Mouse (Mus musculus) heart, embryonic 12.5 days (tissue): ENCODE measurements around the gene Fbln1. TPM values are rescaled to one million over a fixed set of nuclear protein-coding genes. Genes with fewer than 3 reads are reported as not detected.

Experiments
- ATAC-seq: fragments of 200-750 bp; cut with Nextera tagmentation; 2 replicates; pipeline ENCODE4 v1.8.0; 2017; ENCODE audit warnings: moderate TSS enrichment, moderate library complexity; ENCODE audit not compliant: insufficient number of reproducible peaks, low FRiP score
- H3K27ac ChIP-seq: fragments of 300-500 bp; sonication (generic); 2 replicates; pipeline ENCODE4 v1.5.1; 2016; ENCODE audit warnings: mild to moderate bottlenecking, moderate library complexity; ENCODE audit not compliant: poor library complexity, severe bottlenecking
- H3K27me3 ChIP-seq: fragments of 300-500 bp; sonication (generic); replicated peaks from 2 replicates; pipeline ENCODE4 v1.6.1; 2016; ENCODE audit warnings: mild to moderate bottlenecking, moderate library complexity
- H3K36me3 ChIP-seq: fragments of 300-500 bp; sonication (generic); 2 replicates; pipeline ENCODE4 v1.6.1; 2016; ENCODE audit warnings: mild to moderate bottlenecking, moderate library complexity
- H3K4me1 ChIP-seq: fragments of 300-500 bp; sonication (generic); replicated peaks from 2 replicates; pipeline ENCODE4 v1.6.1; 2016; ENCODE audit warnings: mild to moderate bottlenecking
- H3K4me2 ChIP-seq: fragments of 300-500 bp; sonication (generic); 2 replicates; pipeline ENCODE4 v1.6.1; 2016; ENCODE audit warnings: mild to moderate bottlenecking, moderate library complexity
- H3K4me3 ChIP-seq: fragments of 300-500 bp; sonication (generic); 2 replicates; pipeline ENCODE4 v1.5.1; 2016; ENCODE audit warnings: mild to moderate bottlenecking
- H3K9ac ChIP-seq: fragments of 300-500 bp; sonication (generic); 2 replicates; pipeline ENCODE4 v1.6.1; 2016; ENCODE audit warnings: mild to moderate bottlenecking, moderate library complexity
- H3K9me3 ChIP-seq: fragments of 300-500 bp; sonication (generic); replicated peaks from 2 replicates; pipeline ENCODE4 v1.6.1; 2016; ENCODE audit warnings: mild to moderate bottlenecking, moderate library complexity
- WGBS: fragments of 180-500 bp; shearing (Covaris S2); methylation state at CpG from one replicate; pipeline ENCODE4 v1.1.7; 2016; 5-methylcytosine and 5-hydroxymethylcytosine counted together
- polyA plus RNA-seq: library from polyadenylated mRNA; unstranded; fragments of >200 nt; fragmentation: Nextera tagmentation; extraction: Ambion mirVana; gene quantifications from 2 replicates; pipeline ENCODE4 v1.2.1, GENCODE M21; 2016

The Fbln1 gene
- polyA plus RNA-seq, 1 experiment from 2014 or later = 142 TPM

DNA sequence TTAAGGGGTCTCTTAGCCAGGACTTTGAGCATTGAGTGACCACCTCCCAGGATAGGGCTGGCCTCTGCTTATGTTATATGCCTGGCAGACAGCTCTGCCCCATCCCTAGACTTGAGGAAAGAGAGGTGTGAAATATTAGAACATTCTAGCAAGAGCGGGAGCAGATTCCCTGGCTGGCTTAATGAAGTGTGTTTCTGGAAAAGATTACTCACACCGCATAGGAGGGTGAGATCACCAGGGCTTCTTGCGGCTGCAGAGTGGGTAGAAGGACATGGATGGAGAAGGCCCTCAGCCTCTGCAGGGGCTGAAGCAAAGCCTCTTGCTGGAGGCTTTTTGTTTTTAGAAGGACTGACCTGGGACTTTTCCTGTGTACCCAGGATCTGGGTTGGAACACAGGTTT, 19.9 kb downstream of the Fbln1 start:
- H3K9me3 ChIP-seq = no peaks in the 10 kb centered on the region
- no peak overlapping the region for H3K9ac ChIP-seq
- H3K4me2 ChIP-seq = no peak overlapping the region
- peaks cover 68% of the 10 kb centered on the region for H3K36me3 ChIP-seq
- WGBS = 85% methylated on average over 3 of the region's 3 CpGs
- peaks cover 29% of the 10 kb centered on the region for H3K4me1 ChIP-seq
- no peak for ATAC-seq
- H3K27ac ChIP-seq = no peak overlapping the region
- no peak overlapping the region for H3K4me3 ChIP-seq
- H3K27me3 ChIP-seq = 0 out of 2 replicates have a peak, but pooled peaks cover 4% of the 10 kb centered on the region

DNA sequence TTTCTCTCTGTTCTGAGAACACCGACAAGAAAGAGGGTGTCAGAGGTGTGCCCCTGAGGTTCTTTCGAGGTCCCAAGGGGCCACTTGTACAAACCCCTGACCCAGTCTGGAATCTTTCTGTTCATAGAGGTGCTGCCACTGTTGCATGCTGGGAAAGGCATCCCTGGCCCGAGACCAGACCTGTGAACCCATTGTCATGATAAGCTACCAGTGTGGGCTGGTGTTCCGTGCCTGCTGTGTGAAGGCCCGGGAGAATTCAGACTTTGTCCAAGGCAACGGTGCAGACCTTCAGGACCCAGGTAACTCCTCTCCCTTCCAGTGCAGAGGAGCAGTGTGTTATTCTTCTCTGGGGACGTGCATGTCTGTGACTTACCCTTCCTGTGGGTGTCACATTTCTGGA, 21.1 kb downstream of the Fbln1 start:
- H3K36me3 ChIP-seq = peaks cover 74% of the 10 kb centered on the region
- 76% methylated on average over 7 of the region's 7 CpGs for whole genome bisulfite sequencing
- 0 out of 2 replicates have a peak, but pooled peaks cover 4% of the 10 kb centered on the region for H3K27me3 ChIP-seq
- H3K4me1 ChIP-seq = peaks cover 24% of the 10 kb centered on the region
- ATAC-seq = no peak
- H3K27ac ChIP-seq = no peak overlapping the region
- H3K4me2 ChIP-seq = no peak overlapping the region
- no peak overlapping the region for H3K4me3 ChIP-seq
- no peak overlapping the region for H3K9ac ChIP-seq
- H3K9me3 ChIP-seq = no peaks in the 10 kb centered on the region

DNA sequence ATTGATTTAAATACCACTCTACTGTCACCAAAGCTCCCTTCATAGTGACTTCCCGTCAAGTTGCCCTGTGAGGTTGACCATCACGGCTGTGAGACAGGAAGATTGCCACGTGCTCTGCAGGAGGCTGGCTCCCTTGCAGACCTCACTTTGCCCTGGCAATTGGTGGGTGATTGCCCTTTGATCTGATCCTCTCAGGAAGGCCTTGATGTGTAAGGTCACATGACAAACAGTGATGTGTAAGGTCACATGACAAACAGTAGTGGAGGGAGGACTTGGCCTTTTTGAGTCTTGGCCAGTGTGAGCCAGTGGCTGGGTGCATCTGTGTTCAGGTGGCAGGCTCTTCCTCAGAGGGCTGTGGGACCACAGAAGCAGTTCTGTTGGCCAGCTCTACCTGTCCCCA, 22.8 kb downstream of the Fbln1 start:
- no peak overlapping the region for H3K27ac ChIP-seq
- no peaks in the 10 kb centered on the region for H3K9me3 ChIP-seq
- no peak for ATAC-seq
- 77% methylated on average over 3 of the region's 3 CpGs for WGBS
- peaks cover 32% of the 10 kb centered on the region for H3K4me1 ChIP-seq
- no peak overlapping the region for H3K4me3 ChIP-seq
- H3K27me3 ChIP-seq = 0 out of 2 replicates have a peak, but pooled peaks cover 9% of the 10 kb centered on the region
- H3K36me3 ChIP-seq = peaks cover 80% of the 10 kb centered on the region
- H3K9ac ChIP-seq = no peak overlapping the region
- H3K4me2 ChIP-seq = no peak overlapping the region

DNA sequence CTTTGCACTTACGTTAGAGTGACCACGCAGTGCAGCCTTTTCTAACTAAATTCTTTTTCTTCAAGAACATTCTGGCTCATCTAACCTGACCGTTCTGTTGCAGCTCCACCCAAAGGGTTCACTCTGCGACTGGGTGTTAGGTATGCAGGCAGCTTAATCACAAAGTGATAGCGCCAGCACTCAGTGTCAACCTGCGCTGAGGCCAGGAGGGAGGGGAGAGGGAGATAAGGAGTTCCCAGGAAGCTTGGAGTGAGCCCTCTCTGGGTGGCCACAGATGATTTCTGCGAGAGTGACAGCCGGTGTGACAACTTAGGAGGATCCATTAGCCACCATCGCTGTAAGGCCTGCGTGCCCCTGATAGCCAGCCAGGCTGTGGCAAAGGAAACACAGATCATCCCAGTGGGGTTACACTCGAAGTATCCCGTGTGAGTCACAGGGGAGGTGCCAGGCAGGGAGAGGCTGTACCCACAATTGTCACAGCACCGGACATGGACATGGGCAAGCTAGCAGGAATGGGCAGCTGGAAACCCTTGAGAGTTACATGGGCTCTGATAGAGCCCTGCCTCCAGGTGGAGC, 24.3 kb downstream of the Fbln1 start:
- peaks cover 71% of the 10 kb centered on the region for H3K36me3 ChIP-seq
- 30% methylated on average over 13 of the region's 13 CpGs for WGBS
- H3K27me3 ChIP-seq = 0 out of 2 replicates have a peak, but pooled peaks cover 6% of the 10 kb centered on the region
- no peak for ATAC-seq
- H3K4me3 ChIP-seq = no peak overlapping the region
- H3K4me2 ChIP-seq = 0 out of 2 replicates have a peak overlapping the region, but pooled peaks have one; percentile 1
- no peaks in the 10 kb centered on the region for H3K9me3 ChIP-seq
- no peak overlapping the region for H3K9ac ChIP-seq
- peaks cover 35% of the 10 kb centered on the region for H3K4me1 ChIP-seq
- H3K27ac ChIP-seq = no peak overlapping the region

DNA sequence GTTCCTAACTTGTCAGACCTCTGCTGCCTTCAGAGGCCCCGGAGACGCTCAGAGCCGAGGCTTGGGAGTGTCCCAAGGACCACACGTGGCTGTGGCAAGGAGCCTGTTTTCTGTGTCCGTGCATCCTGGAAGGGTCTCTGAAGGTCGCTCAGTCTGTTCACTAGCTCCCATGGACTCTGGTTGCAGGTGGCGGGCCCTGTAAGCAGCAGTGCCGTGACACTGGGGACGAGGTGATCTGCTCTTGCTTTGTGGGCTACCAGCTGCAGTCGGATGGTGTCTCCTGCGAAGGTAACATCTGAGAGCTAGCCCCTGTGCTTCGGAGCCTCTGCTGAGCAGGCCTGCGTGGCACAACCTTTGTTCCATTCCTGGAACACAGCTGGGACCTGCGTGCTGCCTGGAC, 24.9 kb downstream of the Fbln1 start:
- no peak overlapping the region for H3K4me3 ChIP-seq
- H3K27ac ChIP-seq = peak overlapping the region; percentile 14; the same call in 1 of the 2 replicates
- WGBS = 81% methylated on average over 14 of the region's 14 CpGs
- H3K9ac ChIP-seq = peak overlapping the region; percentile 5; the same call in 1 of the 2 replicates
- H3K36me3 ChIP-seq = peaks cover 72% of the 10 kb centered on the region
- peaks cover 35% of the 10 kb centered on the region for H3K4me1 ChIP-seq
- H3K4me2 ChIP-seq = no peak overlapping the region
- 0 out of 2 replicates have a peak, but pooled peaks cover 6% of the 10 kb centered on the region for H3K27me3 ChIP-seq
- ATAC-seq = no peak
- no peaks in the 10 kb centered on the region for H3K9me3 ChIP-seq

DNA sequence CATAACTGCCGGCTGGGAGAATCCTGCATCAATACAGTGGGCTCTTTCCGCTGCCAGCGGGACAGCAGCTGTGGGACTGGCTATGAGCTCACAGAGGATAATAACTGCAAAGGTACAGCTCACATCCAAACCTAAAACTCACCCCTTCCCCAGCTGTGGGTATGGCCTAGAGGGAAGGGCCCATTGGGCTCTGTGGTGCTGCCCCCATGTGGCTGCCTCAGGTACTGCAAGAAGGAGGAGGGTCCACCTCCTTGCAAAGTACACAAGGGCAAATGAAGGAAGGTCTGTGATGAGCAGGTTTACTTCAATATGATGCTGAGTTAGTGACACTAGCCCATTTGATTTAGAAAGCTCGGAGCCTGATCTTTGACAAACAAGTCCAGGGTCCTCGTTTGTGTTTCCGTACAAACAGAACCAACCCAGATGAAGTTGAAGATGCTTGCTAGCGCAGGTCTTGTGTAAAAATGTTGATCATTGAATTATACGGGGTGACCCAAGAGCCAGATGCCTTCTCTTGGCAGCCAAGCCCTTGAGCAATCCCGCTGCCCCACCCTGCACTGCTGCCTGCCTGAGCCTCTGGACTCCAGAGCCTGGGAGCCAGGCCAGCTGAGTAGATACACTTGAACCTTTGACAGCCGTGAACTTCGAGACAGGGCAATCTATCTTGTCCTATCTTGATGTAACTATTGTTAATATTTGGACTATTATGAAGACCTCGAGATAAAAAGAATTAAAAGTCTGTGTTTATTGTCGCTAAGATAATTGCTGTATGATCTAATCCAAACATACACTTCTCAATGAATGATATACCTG, 25.9 kb downstream of the Fbln1 start:
- WGBS = 76% methylated on average over 13 of the region's 13 CpGs
- ATAC-seq = no peak
- H3K27ac ChIP-seq = no peak overlapping the region

DNA sequence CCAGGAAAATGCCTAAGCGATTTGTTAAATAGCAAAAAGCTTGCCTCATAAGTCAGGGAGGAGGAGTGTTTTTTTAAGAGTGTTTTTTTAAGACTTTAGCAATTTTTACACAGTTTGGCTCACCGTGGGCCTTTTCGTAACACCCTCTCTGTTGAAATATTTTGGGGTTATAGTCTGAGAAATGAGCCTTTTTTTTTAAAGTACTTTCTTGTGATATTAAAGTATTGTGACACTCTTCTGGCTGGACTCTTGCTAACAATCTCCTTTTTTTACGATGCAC, 26.4 kb downstream of the Fbln1 start:
- WGBS = 87% methylated on average over 4 of the region's 4 CpGs
- Histone ChIP-seq H3K9ac (no peak overlapping the region), H3K4me2 (no peak overlapping the region), H3K4me1 (peaks cover 35% of the 10 kb centered on the region), H3K27me3 (0 out of 2 replicates have a peak, but pooled peaks cover 10% of the 10 kb centered on the region), H3K36me3 (peaks cover 61% of the 10 kb centered on the region), H3K9me3 (no peaks in the 10 kb centered on the region), H3K27ac (no peak overlapping the region), H3K4me3 (no peak overlapping the region)
- no peak for ATAC-seq

More for the DNA sequence above, 25.9 kb downstream of the Fbln1 start:
- peaks cover 35% of the 10 kb centered on the region for H3K4me1 ChIP-seq
- no peak overlapping the region for H3K4me2 ChIP-seq
- 0 out of 2 replicates have a peak, but pooled peaks cover 7% of the 10 kb centered on the region for H3K27me3 ChIP-seq
- peaks cover 66% of the 10 kb centered on the region for H3K36me3 ChIP-seq
- no peak overlapping the region for H3K9ac ChIP-seq
- no peak overlapping the region for H3K4me3 ChIP-seq
- H3K9me3 ChIP-seq = no peaks in the 10 kb centered on the region

DNA sequence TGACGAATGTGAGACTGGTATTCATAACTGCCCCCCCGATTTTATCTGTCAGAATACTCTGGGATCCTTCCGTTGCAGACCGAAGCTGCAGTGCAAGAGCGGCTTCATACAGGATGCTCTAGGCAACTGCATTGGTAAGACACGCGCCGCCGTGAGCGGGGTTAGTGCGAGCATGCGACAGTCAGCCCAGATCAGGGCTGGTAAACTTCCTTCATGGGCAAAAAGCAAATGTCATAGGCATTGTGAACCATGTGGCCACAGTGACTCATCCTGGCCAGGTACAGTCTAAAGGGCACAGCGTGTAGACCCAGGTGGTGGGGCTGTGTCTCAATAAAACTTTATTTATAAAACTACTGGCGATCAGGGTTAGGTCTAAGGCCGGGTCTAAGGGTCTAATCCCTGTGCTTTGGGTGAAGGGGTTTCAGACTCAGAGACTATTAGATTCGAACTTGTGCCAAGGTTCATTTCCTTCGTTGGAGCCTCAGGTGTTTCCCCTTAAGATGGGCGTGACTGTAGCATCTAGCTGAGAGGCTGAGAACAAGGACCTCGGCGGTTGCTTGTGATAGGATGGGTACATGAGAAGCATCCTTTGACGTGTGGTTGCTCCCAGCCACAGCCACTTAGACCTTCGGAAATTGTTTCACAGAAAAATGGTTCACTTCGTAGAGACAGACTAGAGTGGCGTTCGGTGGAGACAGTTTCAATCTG, 26.9 kb downstream of the Fbln1 start:
- no peak overlapping the region for H3K27ac ChIP-seq
- H3K9ac ChIP-seq = no peak overlapping the region
- 86% methylated on average over 25 of the region's 25 CpGs for WGBS

DNA sequence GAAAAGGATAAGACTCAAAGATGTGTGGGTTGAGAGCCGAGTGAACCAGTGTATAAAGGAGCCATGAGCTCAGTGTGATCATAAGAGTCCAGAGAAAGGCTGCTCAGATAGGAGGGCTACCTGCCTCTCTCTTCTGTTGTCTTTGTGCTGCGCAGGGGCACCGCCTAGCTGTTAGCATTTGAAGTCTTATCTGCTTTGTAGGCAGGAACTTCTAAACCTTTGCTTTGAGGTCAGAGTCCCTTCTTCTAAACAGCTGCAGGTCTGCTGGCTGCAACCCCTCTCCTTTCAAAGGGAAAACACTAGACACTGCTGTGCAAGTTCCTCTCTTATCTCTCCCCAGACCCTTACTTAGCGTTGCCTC, 27.5 kb downstream of the Fbln1 start:
- Histone ChIP-seq H3K9ac (no peak overlapping the region), H3K4me1 (peaks cover 35% of the 10 kb centered on the region), H3K36me3 (peaks cover 63% of the 10 kb centered on the region), H3K27me3 (0 out of 2 replicates have a peak, but pooled peaks cover 10% of the 10 kb centered on the region), H3K4me2 (no peak overlapping the region), H3K27ac (no peak overlapping the region), H3K9me3 (no peaks in the 10 kb centered on the region), H3K4me3 (no peak overlapping the region)
- WGBS = 37% methylated on average over 4 of the region's 4 CpGs
- no peak for ATAC-seq

More for the DNA sequence above, 26.9 kb downstream of the Fbln1 start:
- Histone ChIP-seq H3K4me3 (no peak overlapping the region), H3K4me1 (peaks cover 35% of the 10 kb centered on the region), H3K9me3 (no peaks in the 10 kb centered on the region), H3K27me3 (0 out of 2 replicates have a peak, but pooled peaks cover 10% of the 10 kb centered on the region), H3K36me3 (peaks cover 62% of the 10 kb centered on the region), H3K4me2 (no peak overlapping the region)
- ATAC-seq = no peak

DNA sequence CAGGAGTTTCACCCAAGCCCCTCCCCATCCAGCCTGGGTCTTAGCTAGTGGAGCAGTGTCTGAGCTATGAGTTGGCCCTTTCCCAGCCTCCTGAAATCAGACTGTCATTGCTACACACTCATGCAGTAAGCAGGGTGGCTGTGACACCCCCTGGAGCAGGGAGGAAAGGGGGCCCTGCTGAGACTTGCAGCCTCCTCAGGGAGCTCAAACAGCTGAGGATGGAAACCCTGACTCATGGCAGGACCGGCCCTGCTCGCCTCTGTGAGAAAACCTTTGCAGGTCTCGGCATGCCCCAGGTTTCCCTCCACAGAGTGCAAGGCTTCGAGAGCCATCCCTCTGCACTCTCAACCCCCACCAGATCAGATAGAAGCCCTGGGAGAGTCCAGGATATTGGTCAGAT, 27.9 kb downstream of the Fbln1 start:
- ATAC-seq = no peak
- Histone ChIP-seq H3K4me2 (no peak overlapping the region), H3K4me3 (no peak overlapping the region), H3K36me3 (peaks cover 63% of the 10 kb centered on the region), H3K27ac (no peak overlapping the region), H3K27me3 (0 out of 2 replicates have a peak, but pooled peaks cover 14% of the 10 kb centered on the region), H3K4me1 (peaks cover 35% of the 10 kb centered on the region), H3K9ac (0 out of 2 replicates have a peak overlapping the region, but pooled peaks have one; percentile 2), H3K9me3 (no peaks in the 10 kb centered on the region)
- WGBS = 72% methylated on average over 4 of the region's 4 CpGs
